Mouse (Mus musculus): ENCODE measurements around the gene Gm7682.
"Not testable (repeated sequence)": the region's sequence is repeated elsewhere in the genome, so short reads cannot be mapped to it uniquely, and the experiment has no call there.

The Gm7682 gene

DNA sequence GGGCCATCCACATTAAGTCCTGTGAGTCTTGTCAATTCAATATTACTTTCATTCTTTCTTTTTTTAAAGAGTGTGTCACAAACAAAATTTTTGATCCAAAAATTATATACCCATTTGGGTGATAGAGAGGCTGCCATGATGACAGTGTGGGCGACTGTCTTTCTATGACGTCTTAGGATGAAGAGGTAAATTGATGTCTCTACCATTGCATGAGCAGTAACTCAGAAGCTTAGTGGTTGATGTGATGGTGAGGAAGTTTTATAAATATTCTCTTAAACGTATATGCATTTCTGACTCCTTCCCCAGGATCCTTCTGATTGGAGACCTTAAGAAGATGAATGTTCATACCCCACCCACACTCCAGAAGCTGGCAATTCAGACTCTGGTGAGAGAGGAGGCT, at the start of gene Gm7682:
Gm7682 (plus strand) TSS at position 301 of the 400 bp plus-strand sequence.
- DNase-seq (ENCODE audit: extremely low read depth, insufficient read length, low spot score), result not testable (repeated sequence)

Measured in 3134 (cell line).